Mouse (Mus musculus): Measurements from ENCODE around the gene Kif2a.
A peak's percentile ranks its signal among the peaks of the same experiment; 100 is the strongest.
"Not testable (repeated sequence)": the region's sequence is repeated elsewhere in the genome, so short reads cannot be mapped to it uniquely, and the experiment has no call there.

Kif2a gene

GRCm38 (mm10) chr13:107022266-107023171 lies 593 bp upstream of the Kif2a start:
- peak; percentile 76 for DNase-seq (ENCODE audit: low spot score)

- DNase-seq (ENCODE audit: low spot score) = no peak
Observed at GRCm38 (mm10) chr13:107019443-107019842, 2.5 kb downstream of the Kif2a start.

- DNase-seq (ENCODE audit: low spot score) = no peak
Observed at GRCm38 (mm10) chr13:107013926-107014325, 8.0 kb downstream of the Kif2a start.

GRCm38 (mm10) chr13:107011618-107012017 lies 10.3 kb downstream of the Kif2a start:
- DNase-seq (ENCODE audit: low spot score) = no peak

GRCm38 (mm10) chr13:107008174-107008573 lies 13.8 kb downstream of the Kif2a start:
- no peak for DNase-seq (ENCODE audit: low spot score)

GRCm38 (mm10) chr13:107003211-107003610 lies 18.7 kb downstream of the Kif2a start:
- no peak for DNase-seq (ENCODE audit: low spot score)

GRCm38 (mm10) chr13:106998671-106999070 lies 23.3 kb downstream of the Kif2a start:
- DNase-seq (ENCODE audit: low spot score) = peak; percentile 75

GRCm38 (mm10) chr13:106998026-106998425 lies 23.9 kb downstream of the Kif2a start:
- no peak for DNase-seq (ENCODE audit: low spot score)

- DNase-seq (ENCODE audit: low spot score) = not testable (repeated sequence)
Observed at GRCm38 (mm10) chr13:106997557-106997956, 24.4 kb downstream of the Kif2a start.

- DNase-seq (ENCODE audit: low spot score) = no peak
Observed at GRCm38 (mm10) chr13:106996891-106997290, 25.0 kb downstream of the Kif2a start.

GRCm38 (mm10) chr13:106961496-106961895 lies 60.4 kb downstream of the Kif2a start:
- no peak for DNase-seq (ENCODE audit: low spot score)

GRCm38 (mm10) chr13:106960557-106960956 lies 61.4 kb downstream of the Kif2a start:
- DNase-seq (ENCODE audit: low spot score) = no peak

GRCm38 (mm10) chr13:106958286-106958685 lies 63.6 kb downstream of the Kif2a start:
- DNase-seq (ENCODE audit: low spot score) = no peak

- no peak for DNase-seq (ENCODE audit: low spot score)
Observed at GRCm38 (mm10) chr13:106957554-106957953, 64.4 kb downstream of the Kif2a start.

GRCm38 (mm10) chr13:106954880-106955279 lies 67.0 kb downstream of the Kif2a start:
- no peak for DNase-seq (ENCODE audit: low spot score)

GRCm38 (mm10) chr13:106947583-106947982 lies 74.3 kb downstream of the Kif2a start:
- no peak for DNase-seq (ENCODE audit: low spot score)

GRCm38 (mm10) chr13:106946594-106947540 lies 75.1 kb downstream of the Kif2a start, which contains the start of gene Dimt1:
Gene Dimt1 (plus strand): TSS chr13:106947127.
- peak; percentile 87 for DNase-seq (ENCODE audit: low spot score)

GRCm38 (mm10) chr13:106945518-106945917 lies 76.4 kb downstream of the Kif2a start:
- no peak for DNase-seq (ENCODE audit: low spot score)

- no peak for DNase-seq (ENCODE audit: low spot score)
Observed at GRCm38 (mm10) chr13:106942721-106943120, 79.2 kb downstream of the Kif2a start.

- DNase-seq (ENCODE audit: low spot score) = no peak
Observed at GRCm38 (mm10) chr13:106941211-106941976, 80.5 kb downstream of the Kif2a start.

GRCm38 (mm10) chr13:106937138-106937472 lies 84.8 kb downstream of the Kif2a start:
- no peak for DNase-seq (ENCODE audit: low spot score)

All from c-Kit-positive CD71-positive TER-119-positive erythroid progenitor cells, embryonic 14.5 days (primary cell).